Comparison of ENCODE assay signal across 14 mouse cellular contexts in genomic region chr15:86042364-86042763, GRCm38 (mm10). TPM values are rescaled to one million over a fixed set of nuclear protein-coding genes. Genes with fewer than 3 reads are reported as not detected.
DNase-seq lines count a peak whose midpoint lies in the region; ATAC-seq and TF ChIP-seq lines count a peak whose summit lies in the region.
"Had no signal": no experiment of that assay in that cellular context is flagged by ENCODE, and none has a peak within 500 bp of the region (broad histone marks: within the 10 kb centered on the region; RNA-seq: fewer than 3 reads in every experiment).

No protein-coding gene starts in this region.

- peak; percentile 30 for DNase-seq in hindbrain, postnatal 0 days (ENCODE audit: low spot score)
- peak; percentile 48 for DNase-seq in A20 (ENCODE audit: low read depth, low spot score)
- DNase-seq in brain, embryonic 14.5 days (ENCODE audit: low read depth): peak; percentile 30
- peak; percentile 48 for DNase-seq in lung, postnatal 25 days (ENCODE audit: low spot score)
- no peak for DNase-seq in cerebellum, adult 11-12 months
- DNase-seq in natural killer cell, adult 2 months (ENCODE audit: low spot score in 2 of 2): no peak
- DNase-seq in adrenal gland, postnatal 25 days: no peak
- DNase-seq: gastrocnemius, adult 2 months had no signal

- no peak for ATAC-seq in hindbrain, postnatal 0 days
- no peak for ATAC-seq in hindbrain, embryonic 12.5 days (ENCODE audit: low FRiP score)
- ATAC-seq: activated CD4-positive, CD25-positive, alpha-beta regulatory T cell, adult 4 months; inflammation-experienced regulatory T-cells, adult 6 months had no signal

- H3K36me3 ChIP-seq in hindbrain, postnatal 0 days (ENCODE audit: insufficient read depth, low read length): no peaks in the 10 kb centered on the region
- H3K36me3 ChIP-seq in hindbrain, embryonic 12.5 days: no peaks in the 10 kb centered on the region
- H3K36me3 ChIP-seq: heart, embryonic 13.5 days; neural tube, embryonic 13.5 days; stomach, embryonic 15.5 days had no signal

- WGBS in hindbrain, postnatal 0 days: 46% methylated on average over 4 of the region's 4 CpGs
- WGBS in hindbrain, embryonic 12.5 days: 52% methylated on average over 4 of the region's 4 CpGs

- H3K27ac ChIP-seq in hindbrain, postnatal 0 days: no peak overlapping the region
- H3K27ac ChIP-seq in hindbrain, embryonic 12.5 days: no peak overlapping the region
- H3K27ac ChIP-seq: gastrocnemius, adult 2 months; heart, embryonic 13.5 days; neural tube, embryonic 13.5 days; stomach, embryonic 15.5 days had no signal

- H3K4me2 ChIP-seq in hindbrain, postnatal 0 days (ENCODE audit: low read depth, low read length): no peak overlapping the region
- H3K4me2 ChIP-seq in hindbrain, embryonic 12.5 days (replicated peaks): no peak overlapping the region
- H3K4me2 ChIP-seq: heart, embryonic 13.5 days; neural tube, embryonic 13.5 days; stomach, embryonic 15.5 days had no signal

- no peak for TF ChIP-seq POLR2A in brain, embryonic 14.5 days (IDR thresholded peaks at IDR 0.05; ENCODE audit: borderline replicate concordance, extremely low read depth, insufficient read depth, insufficient read length, poor library complexity, severe bottlenecking)

- no peaks in the 10 kb centered on the region for H3K4me1 ChIP-seq in hindbrain, postnatal 0 days (ENCODE audit: insufficient read depth, low read length)
- 0 out of 2 replicates have a peak, but pooled peaks cover 2% of the 10 kb centered on the region for H3K4me1 ChIP-seq in hindbrain, embryonic 12.5 days

- H3K9ac ChIP-seq in hindbrain, postnatal 0 days (replicated peaks; ENCODE audit: low read length): no peak overlapping the region
- H3K9ac ChIP-seq in hindbrain, embryonic 12.5 days: no peak overlapping the region
- H3K9ac ChIP-seq: heart, embryonic 13.5 days; neural tube, embryonic 13.5 days; stomach, embryonic 15.5 days had no signal

- no peaks in the 10 kb centered on the region for H3K27me3 ChIP-seq in hindbrain, postnatal 0 days (ENCODE audit: insufficient read depth, low read length)
- peaks cover 14% of the 10 kb centered on the region for H3K27me3 ChIP-seq in hindbrain, embryonic 12.5 days

- no peak overlapping the region for H3K4me3 ChIP-seq in hindbrain, postnatal 0 days (ENCODE audit: low read length)
- no peak overlapping the region for H3K4me3 ChIP-seq in hindbrain, embryonic 12.5 days
- H3K4me3 ChIP-seq: gastrocnemius, adult 2 months; heart, embryonic 13.5 days; neural tube, embryonic 13.5 days; stomach, embryonic 15.5 days had no signal

- no peaks in the 10 kb centered on the region for H3K9me3 ChIP-seq in hindbrain, postnatal 0 days (ENCODE audit: low read length)
- no peaks in the 10 kb centered on the region for H3K9me3 ChIP-seq in hindbrain, embryonic 12.5 days (replicated peaks)
- H3K9me3 ChIP-seq: heart, embryonic 13.5 days; neural tube, embryonic 13.5 days; stomach, embryonic 15.5 days had no signal

- TF ChIP-seq CTCF in hindbrain, postnatal 0 days (IDR thresholded peaks at IDR 0.05; ENCODE audit: low read depth): peak; percentile 34; the same call in 1 of the 2 replicates
- peak; percentile 16; the same call in 1 of the 2 replicates for TF ChIP-seq CTCF in brain, embryonic 14.5 days (IDR thresholded peaks at IDR 0.05; ENCODE audit: borderline replicate concordance, extremely low read depth, insufficient read depth, insufficient read length)

RNA-seq across cellular contexts. Expression of gene Celsr1, which starts 8.8 kb away (rescaled TPM):
- 16.4 and 19.4 TPM in 2 replicates for total RNA-seq in hindbrain, postnatal 0 days (2014; rRNA removed)
- polyA plus RNA-seq in hindbrain, postnatal 0 days (2015; fragmentation: Nextera tagmentation; extraction: Ambion mirVana): 0.98 and 0.99 TPM in 2 replicates
- polyA plus RNA-seq in hindbrain, embryonic 12.5 days (2016; fragmentation: Nextera tagmentation; extraction: Ambion mirVana): 3.4 and 4.3 TPM in 2 replicates
- 17.6 and 21.3 TPM in 2 replicates for polyA plus RNA-seq in brain, embryonic 14.5 days (2012; rRNA removed)
- total RNA-seq in adrenal gland, postnatal 25 days (2021): 6.9 and 8.7 TPM in 2 replicates

RNA-seq across cellular contexts. Expression of gene Gramd4, which starts 15.1 kb away (rescaled TPM):
- 36.2 and 40.9 TPM in 2 replicates for total RNA-seq in hindbrain, postnatal 0 days (2014; rRNA removed)
- 18.6 and 19.0 TPM in 2 replicates for polyA plus RNA-seq in hindbrain, postnatal 0 days (2015; fragmentation: Nextera tagmentation; extraction: Ambion mirVana)
- polyA plus RNA-seq in hindbrain, embryonic 12.5 days (2016; fragmentation: Nextera tagmentation; extraction: Ambion mirVana): 32.5 and 35.2 TPM in 2 replicates
- polyA plus RNA-seq in brain, embryonic 14.5 days (2012; rRNA removed): 64.7 and 74.6 TPM in 2 replicates
- total RNA-seq in adrenal gland, postnatal 25 days (2021): 10.1 and 17.4 TPM in 2 replicates

Comparison
In these comparisons a context has a peak if more than half of its experiments do, and no peak if none do; other contexts are left out.
1. DNase-seq: peak in hindbrain, postnatal 0 days (single experiment), A20 (single experiment), brain, embryonic 14.5 days (single experiment) and lung, postnatal 25 days (single experiment); none in cerebellum, adult 11-12 months (single experiment), natural killer cell, adult 2 months (0 of 2) and adrenal gland, postnatal 25 days (single experiment).